ENCODE assay signal across 29 mouse cellular contexts in the genomic region with DNA sequence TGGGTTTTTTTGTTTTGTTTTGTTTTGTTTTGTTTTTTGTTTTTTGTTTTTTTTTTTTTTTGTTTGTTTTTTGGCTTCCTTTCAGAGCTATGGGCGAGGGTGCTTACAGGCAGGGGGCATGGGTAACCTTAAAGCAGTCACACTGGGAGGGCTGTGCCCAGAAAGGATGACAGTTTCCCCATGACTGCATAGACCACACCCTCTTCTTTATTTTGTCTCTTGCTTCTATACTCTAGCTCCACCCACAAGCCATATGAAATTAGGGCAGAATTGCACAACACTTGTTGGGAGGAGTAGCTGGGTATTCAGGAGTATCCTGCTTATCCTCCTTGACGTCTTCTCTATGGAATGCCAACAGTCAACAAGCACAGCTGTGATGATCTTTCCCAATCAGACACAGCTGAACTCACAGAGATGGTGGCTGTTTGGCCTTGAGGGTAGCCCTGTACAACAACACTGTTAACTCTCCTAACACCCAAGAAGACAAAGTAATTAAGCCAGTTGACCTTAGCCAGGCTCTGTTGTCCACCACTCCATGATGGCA. TPM values are rescaled to one million over a fixed set of nuclear protein-coding genes. Genes with fewer than 3 reads are reported as not detected.
DNase-seq lines count a peak whose midpoint lies in the region; ATAC-seq and TF ChIP-seq lines count a peak whose summit lies in the region.
"Had no signal": no experiment of that assay in that cellular context is flagged by ENCODE, and none has a peak within 500 bp of the region (broad histone marks: within the 10 kb centered on the region; RNA-seq: fewer than 3 reads in every experiment).

No protein-coding gene starts in this region.

- no peak overlapping the region for H3K4me3 ChIP-seq in lung, postnatal 0 days (ENCODE audit: low read depth, low read length)
- no peak overlapping the region for H3K4me3 ChIP-seq in lung, adult 2 months (replicated peaks; ENCODE audit: extremely low read depth, low read depth, low read length)
- H3K4me3 ChIP-seq in stomach, postnatal 0 days (ENCODE audit: low read depth, low read length): no peak overlapping the region
- H3K4me3 ChIP-seq: embryonic facial prominence, embryonic 12.5 days; erythroblast, embryonic 14.5 days; gastrocnemius, adult 2 months; hindbrain, embryonic 10.5 days; intestine, embryonic 15.5 days; kidney, embryonic 15.5 days; limb, embryonic 13.5 days; megakaryocyte, embryonic 14.5 days; midbrain, embryonic 13.5 days; stomach, embryonic 15.5 days had no signal

- peak; percentile 77 for DNase-seq in lung, postnatal 0 days (ENCODE audit: low spot score)
- no peak for DNase-seq in lung, adult 2 months
- peak; percentile 26 for DNase-seq in Muller cell, postnatal 12 days (ENCODE audit: inconsistent ontology term)
- DNase-seq in stomach, postnatal 0 days (ENCODE audit: low spot score): no peak
- no peak for DNase-seq in adrenal gland, adult (ENCODE audit: inconsistent age in 2 of 2, low spot score in 1 of 2)
- DNase-seq in urinary bladder, adult 18-20 months (ENCODE audit: low spot score in 2 of 2): no peak
- DNase-seq: adrenal gland, postnatal 36 days; cerebellum, adult 11-12 months; cerebellum, postnatal 10 days; gastrocnemius, adult 2 months; kidney, postnatal 36 days; thymus, adult 18-20 months; thymus, postnatal 36 days had no signal

- no peaks in the 10 kb centered on the region for H3K4me1 ChIP-seq in lung, postnatal 0 days (ENCODE audit: insufficient read depth, low read depth, low read length)
- peaks cover 2% of the 10 kb centered on the region; the same call in 1 of the 2 replicates for H3K4me1 ChIP-seq in lung, adult 2 months (ENCODE audit: control insufficient read depth, insufficient read depth, low read length)
- H3K4me1 ChIP-seq in stomach, postnatal 0 days (replicated peaks; ENCODE audit: control insufficient read depth, insufficient read depth): no peaks in the 10 kb centered on the region
- H3K4me1 ChIP-seq: embryonic facial prominence, embryonic 12.5 days; hindbrain, embryonic 10.5 days; intestine, embryonic 15.5 days; kidney, embryonic 15.5 days; limb, embryonic 13.5 days; midbrain, embryonic 13.5 days; stomach, embryonic 15.5 days had no signal

- no peak overlapping the region for H3K4me2 ChIP-seq in lung, postnatal 0 days (replicated peaks; ENCODE audit: low read depth, low read length)
- H3K4me2 ChIP-seq in stomach, postnatal 0 days (replicated peaks; ENCODE audit: low read depth): no peak overlapping the region
- H3K4me2 ChIP-seq: embryonic facial prominence, embryonic 12.5 days; heart, embryonic 11.5 days; intestine, embryonic 15.5 days; kidney, embryonic 15.5 days; limb, embryonic 13.5 days; midbrain, embryonic 13.5 days; stomach, embryonic 15.5 days had no signal

- no peaks in the 10 kb centered on the region for H3K9me3 ChIP-seq in lung, postnatal 0 days (ENCODE audit: low read length)
- H3K9me3 ChIP-seq in stomach, postnatal 0 days (ENCODE audit: control insufficient read depth, low read length): no peaks in the 10 kb centered on the region
- H3K9me3 ChIP-seq: embryonic facial prominence, embryonic 12.5 days; G1E; hindbrain, embryonic 10.5 days; intestine, embryonic 15.5 days; kidney, embryonic 15.5 days; limb, embryonic 13.5 days; megakaryocyte, embryonic 14.5 days; midbrain, embryonic 13.5 days; stomach, embryonic 15.5 days had no signal

- TF ChIP-seq CTCF in lung, postnatal 0 days (IDR thresholded peaks at IDR 0.05): no peak
- TF ChIP-seq CTCF in lung, adult 2 months (IDR thresholded peaks at IDR 0.05; ENCODE audit: insufficient read depth, low read length): no peak
- no peak for TF ChIP-seq CTCF in stomach, postnatal 0 days (IDR thresholded peaks at IDR 0.05; ENCODE audit: low read depth)

- WGBS in lung, postnatal 0 days: 34% methylated on average over 2 of the region's 2 CpGs
- WGBS in lung, adult 2 months: 41% methylated on average over 2 of the region's 2 CpGs
- WGBS in stomach, postnatal 0 days: 46% methylated on average over 2 of the region's 2 CpGs

- no peaks in the 10 kb centered on the region for H3K36me3 ChIP-seq in lung, postnatal 0 days (ENCODE audit: insufficient read depth, low read length)
- H3K36me3 ChIP-seq in stomach, postnatal 0 days (ENCODE audit: control insufficient read depth, insufficient read depth, low read length): no peaks in the 10 kb centered on the region
- H3K36me3 ChIP-seq: embryonic facial prominence, embryonic 12.5 days; G1E; hindbrain, embryonic 10.5 days; intestine, embryonic 15.5 days; kidney, embryonic 15.5 days; limb, embryonic 13.5 days; midbrain, embryonic 13.5 days; stomach, embryonic 15.5 days had no signal

- no peak overlapping the region for H3K9ac ChIP-seq in lung, postnatal 0 days (replicated peaks; ENCODE audit: low read depth)
- no peak overlapping the region for H3K9ac ChIP-seq in stomach, postnatal 0 days (ENCODE audit: low read length)
- H3K9ac ChIP-seq: embryonic facial prominence, embryonic 12.5 days; intestine, embryonic 15.5 days; kidney, embryonic 15.5 days; limb, embryonic 13.5 days; liver, embryonic 14.5 days; midbrain, embryonic 13.5 days; stomach, embryonic 15.5 days had no signal

- H3K27ac ChIP-seq in lung, postnatal 0 days (ENCODE audit: low read length): no peak overlapping the region
- H3K27ac ChIP-seq in stomach, postnatal 0 days (replicated peaks): 0 out of 2 replicates have a peak overlapping the region, but pooled peaks have one; percentile 45
- H3K27ac ChIP-seq: embryonic facial prominence, embryonic 12.5 days; gastrocnemius, adult 2 months; hindbrain, embryonic 10.5 days; intestine, embryonic 15.5 days; kidney, embryonic 15.5 days; limb, embryonic 13.5 days; liver, embryonic 14.5 days; midbrain, embryonic 13.5 days; stomach, embryonic 15.5 days had no signal

- no peaks in the 10 kb centered on the region for H3K27me3 ChIP-seq in lung, postnatal 0 days (replicated peaks; ENCODE audit: insufficient read depth, low read length)
- no peaks in the 10 kb centered on the region for H3K27me3 ChIP-seq in stomach, postnatal 0 days (ENCODE audit: control insufficient read depth, insufficient read depth, low read length)
- H3K27me3 ChIP-seq: CH12.LX; embryonic facial prominence, embryonic 12.5 days; intestine, embryonic 15.5 days; limb, embryonic 13.5 days; midbrain, embryonic 13.5 days; stomach, embryonic 15.5 days had no signal

- no peak for TF ChIP-seq EP300 in lung, postnatal 0 days (IDR thresholded peaks at IDR 0.05)
- TF ChIP-seq EP300 in stomach, postnatal 0 days (optimal IDR thresholded peaks at IDR 0.05): peak; percentile 87

- ATAC-seq in lung, postnatal 0 days: peak; percentile 53
- ATAC-seq in granulocyte monocyte progenitor cell, adult 5-6 weeks (replicated peaks; ENCODE audit: poor library complexity, severe bottlenecking): peak; percentile 62
- no peak; the same call in 1 of the 2 replicates for ATAC-seq in stomach, postnatal 0 days (ENCODE audit: low FRiP score, low TSS enrichment)
- ATAC-seq: forebrain, embryonic 14.5 days; hindbrain, embryonic 16.5 days; intestine, embryonic 15.5 days; midbrain, embryonic 13.5 days had no signal

- no peak for TF ChIP-seq POLR2A in lung, adult 2 months (IDR thresholded peaks at IDR 0.05; ENCODE audit: borderline replicate concordance, extremely low read depth, low read depth, low read length)

RNA-seq across cellular contexts. Expression of gene Arid3b, which starts 33.8 kb away (rescaled TPM):
- 5.8 and 6.2 TPM in 2 replicates for polyA plus RNA-seq in lung, postnatal 0 days (2015; fragmentation: Nextera tagmentation; extraction: Ambion mirVana)
- polyA plus RNA-seq in lung, adult 2 months (2012; rRNA removed): 16.4 and 16.6 TPM in 2 replicates
- 2.0 and 3.6 TPM in 2 replicates for total RNA-seq in granulocyte monocyte progenitor cell, adult 5-6 weeks (2014; fragmentation: Nextera tagmentation)
- 0.99 and 1.3 TPM in 2 replicates for total RNA-seq in granulocyte monocyte progenitor cell, adult 5-6 weeks (2017)
- 2.3 and 3.0 TPM in 2 replicates for polyA plus RNA-seq in stomach, postnatal 0 days (2015; fragmentation: Nextera tagmentation; extraction: Ambion mirVana)

RNA-seq across cellular contexts. Expression of gene Ubl7, which starts 40.4 kb away (rescaled TPM):
- 120 and 121 TPM in 2 replicates for polyA plus RNA-seq in lung, postnatal 0 days (2015; fragmentation: Nextera tagmentation; extraction: Ambion mirVana)
- 131 and 138 TPM in 2 replicates for polyA plus RNA-seq in lung, adult 2 months (2012; rRNA removed)
- total RNA-seq in granulocyte monocyte progenitor cell, adult 5-6 weeks (2014; fragmentation: Nextera tagmentation): 84.9 and 113 TPM in 2 replicates
- 11.7 and 19.3 TPM in 2 replicates for total RNA-seq in granulocyte monocyte progenitor cell, adult 5-6 weeks (2017)
- polyA plus RNA-seq in stomach, postnatal 0 days (2015; fragmentation: Nextera tagmentation; extraction: Ambion mirVana): 93.1 and 94.6 TPM in 2 replicates

Comparison
In these comparisons a context has a peak if more than half of its experiments do, and no peak if none do; other contexts are left out.
1. DNase-seq: peak in lung, postnatal 0 days (single experiment) and Muller cell, postnatal 12 days (single experiment); none in lung, adult 2 months (single experiment), stomach, postnatal 0 days (single experiment), adrenal gland, adult (0 of 2) and urinary bladder, adult 18-20 months (0 of 2).